ENCODE assay signal across 7 mouse cellular contexts in the genomic region with DNA sequence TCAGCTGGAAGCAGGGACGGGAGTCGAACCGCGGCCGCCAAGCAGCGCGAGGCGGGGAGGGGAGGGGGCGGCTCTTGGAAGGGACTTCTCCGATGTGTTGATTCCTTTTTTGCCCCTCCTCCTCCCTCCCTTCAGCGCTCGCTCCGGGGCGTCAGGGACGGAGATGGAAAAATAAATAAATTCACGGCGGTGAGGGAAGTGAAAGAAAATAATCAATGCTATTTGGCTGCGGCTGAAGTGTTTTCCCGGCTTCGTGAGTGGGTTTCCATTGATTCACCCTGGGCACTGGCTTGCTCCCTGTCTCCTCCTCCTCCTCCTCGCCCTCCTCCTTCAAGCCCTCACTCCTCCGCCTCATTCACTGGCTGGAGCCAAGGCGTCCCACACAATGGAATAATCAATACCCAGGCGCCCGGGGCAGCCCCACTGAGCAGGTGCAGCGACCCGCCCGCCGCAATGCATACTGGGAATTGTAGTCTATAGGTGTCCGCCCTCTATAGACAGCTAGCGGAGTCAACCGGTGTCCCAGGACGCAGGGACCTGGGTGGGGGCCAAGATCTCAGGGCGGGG. TPM values are rescaled to one million over a fixed set of nuclear protein-coding genes. Genes with fewer than 3 reads are reported as not detected.
DNase-seq lines count a peak whose midpoint lies in the region; ATAC-seq lines count a peak whose summit lies in the region.

Zfhx2 (minus strand) TSS at position 314 of the 567 bp plus-strand sequence.

- H3K4me1 ChIP-seq in intestine, embryonic 16.5 days (ENCODE audit: control insufficient read depth, insufficient read depth, low read length) = peaks cover 25% of the 10 kb centered on the region
- H3K4me1 ChIP-seq in midbrain, embryonic 11.5 days (ENCODE audit: control insufficient read depth, insufficient read depth, low read length) = peaks cover 33% of the 10 kb centered on the region

- no peaks in the 10 kb centered on the region for H3K36me3 ChIP-seq in intestine, embryonic 16.5 days (ENCODE audit: control insufficient read depth, insufficient read depth, low read length)
- no peaks in the 10 kb centered on the region for H3K36me3 ChIP-seq in midbrain, embryonic 11.5 days (ENCODE audit: control insufficient read depth, insufficient read depth, low read length)

- no peaks in the 10 kb centered on the region for H3K9me3 ChIP-seq in intestine, embryonic 16.5 days (ENCODE audit: control insufficient read depth, low read length)
- H3K9me3 ChIP-seq in midbrain, embryonic 11.5 days (ENCODE audit: control insufficient read depth, low read length) = no peaks in the 10 kb centered on the region

- intact Hi-C loops in gastrocnemius, postnatal 36 days (cut with DNase I) = loop anchor here (5.0 to 10.0 kb wide), 2 partner anchors 200 to 577 kb away; partner anchors contain the start of genes Pabpn1 and Prmt5
- intact Hi-C loops in left cerebral cortex, postnatal 36 days (cut with DNase I) = loop anchor here (5.0 kb wide), 1 partner anchor 195 kb away; no protein-coding TSS in a partner anchor

- peak; percentile 89 to 93 for DNase-seq in adrenal gland, adult 18-20 months (ENCODE audit: low spot score in 2 of 2)
- DNase-seq in embryo, embryonic 11 days = peak; percentile 96
- peak; percentile 85 to 90 for DNase-seq in gastrocnemius, postnatal 36 days
- peak; percentile 95 for DNase-seq in left cerebral cortex, postnatal 36 days (ENCODE audit: low spot score in 2 of 2)
- DNase-seq in midbrain, embryonic 11.5 days (ENCODE audit: low spot score, missing footprints) = peak; percentile 99
- peak; percentile 86 for DNase-seq in skeletal muscle tissue, adult 2 months (ENCODE audit: low read depth, low spot score)

- peak within 1 kb of the TSS; percentile 68 for H3K27ac ChIP-seq in intestine, embryonic 16.5 days (ENCODE audit: low read length)
- peak within 1 kb of the TSS; percentile 85 for H3K27ac ChIP-seq in midbrain, embryonic 11.5 days (ENCODE audit: low read depth, low read length)

- peak; percentile 85 for ATAC-seq in intestine, embryonic 16.5 days
- peak; percentile 94 for ATAC-seq in midbrain, embryonic 11.5 days (ENCODE audit: low FRiP score)

- peak within 1 kb of the TSS; percentile 86 for H3K4me2 ChIP-seq in intestine, embryonic 16.5 days (ENCODE audit: low read depth, low read length)
- H3K4me2 ChIP-seq in midbrain, embryonic 11.5 days = peak within 1 kb of the TSS; percentile 80

- no peaks in the 10 kb centered on the region for H3K27me3 ChIP-seq in intestine, embryonic 16.5 days (replicated peaks; ENCODE audit: control insufficient read depth, insufficient read depth, low read length)
- H3K27me3 ChIP-seq in midbrain, embryonic 11.5 days (ENCODE audit: control insufficient read depth, insufficient read depth, low read length) = no peaks in the 10 kb centered on the region

- WGBS in intestine, embryonic 16.5 days = under 1% methylated on average over 34 of the region's 34 CpGs
- 1% methylated on average over 34 of the region's 34 CpGs for WGBS in midbrain, embryonic 11.5 days

- peak within 1 kb of the TSS; percentile 64 for H3K4me3 ChIP-seq in intestine, embryonic 16.5 days (ENCODE audit: low read length)
- H3K4me3 ChIP-seq in midbrain, embryonic 11.5 days (ENCODE audit: low read depth, low read length) = peak within 1 kb of the TSS; percentile 69

- peak within 1 kb of the TSS; percentile 76 for H3K9ac ChIP-seq in intestine, embryonic 16.5 days (ENCODE audit: low read depth, low read length)
- peak within 1 kb of the TSS; percentile 89 for H3K9ac ChIP-seq in midbrain, embryonic 11.5 days (ENCODE audit: low read length)

RNA-seq across cellular contexts. Expression of gene Zfhx2, which starts in this region (rescaled TPM):
- total RNA-seq in adrenal gland, adult 18-20 months (2021) = 1 to 10 TPM; 6.1 to 7.4 TPM
- total RNA-seq in gastrocnemius, postnatal 36 days (2021) = 1 to 10 TPM; 3.5 to 3.7 TPM
- polyA plus RNA-seq in intestine, embryonic 16.5 days (2015; fragmentation: Nextera tagmentation; extraction: Ambion mirVana) = 2.7 and 3.0 TPM in 2 replicates
- 10 to 100 TPM; 31.0 to 52.3 TPM for total RNA-seq in left cerebral cortex, postnatal 36 days (2021)
- 11.3 and 11.5 TPM in 2 replicates for polyA plus RNA-seq in midbrain, embryonic 11.5 days (2014; fragmentation: Nextera tagmentation; extraction: Ambion mirVana)

Comparison
In these comparisons a context has a peak if more than half of its experiments do, and no peak if none do; other contexts are left out.
1. Peak in every context shown above with its lines: DNase-seq, ATAC-seq, H3K4me3 ChIP-seq and H3K27ac ChIP-seq.